Mouse (Mus musculus): ENCODE measurements around the gene C1qtnf4. TPM values are rescaled to one million over a fixed set of nuclear protein-coding genes. Genes with fewer than 3 reads are reported as not detected.
A peak's percentile ranks its signal among the peaks of the same experiment; 100 is the strongest.

Gene C1qtnf4
- polyA plus RNA-seq, 1 experiment from 2014 or later: 15.7 TPM

GRCm38 (mm10) chr2:90931829-90932228, 46.2 kb downstream of the C1qtnf4 start:
- no peaks in the 10 kb centered on the region for H3K4me1 ChIP-seq (ENCODE audit: control insufficient read depth, insufficient read depth, low read length)
- no peaks in the 10 kb centered on the region for H3K9me3 ChIP-seq (replicated peaks; ENCODE audit: control insufficient read depth, low read length)
- H3K36me3 ChIP-seq (ENCODE audit: control insufficient read depth, insufficient read depth, low read length): no peaks in the 10 kb centered on the region
- no peak overlapping the region for H3K27ac ChIP-seq (ENCODE audit: low read depth, low read length)
- WGBS (ENCODE audit: insufficient replicate concordance): 67% methylated on average over 8 of the region's 8 CpGs
- H3K27me3 ChIP-seq (ENCODE audit: control insufficient read depth, insufficient read depth, low read length): no peaks in the 10 kb centered on the region
- no peak overlapping the region for H3K9ac ChIP-seq (ENCODE audit: low read depth, low read length)
- H3K4me2 ChIP-seq: no peak overlapping the region
- no peak overlapping the region for H3K4me3 ChIP-seq (ENCODE audit: low read depth, low read length)
- no peak for ATAC-seq (replicated peaks; ENCODE audit: insufficient number of reproducible peaks, low FRiP score, low TSS enrichment)

- Histone ChIP-seq H3K4me3 (ENCODE audit: low read depth, low read length) (no peak overlapping the region), H3K4me2 (no peak overlapping the region), H3K36me3 (ENCODE audit: control insufficient read depth, insufficient read depth, low read length) (no peaks in the 10 kb centered on the region), H3K9ac (ENCODE audit: low read depth, low read length) (no peak overlapping the region), H3K27me3 (ENCODE audit: control insufficient read depth, insufficient read depth, low read length) (no peaks in the 10 kb centered on the region), H3K4me1 (ENCODE audit: control insufficient read depth, insufficient read depth, low read length) (no peaks in the 10 kb centered on the region), H3K9me3 (replicated peaks; ENCODE audit: control insufficient read depth, low read length) (no peaks in the 10 kb centered on the region), H3K27ac (ENCODE audit: low read depth, low read length) (no peak overlapping the region)
- WGBS (ENCODE audit: insufficient replicate concordance): 66% methylated on average over 2 of the region's 2 CpGs
- no peak for ATAC-seq (replicated peaks; ENCODE audit: insufficient number of reproducible peaks, low FRiP score, low TSS enrichment)
Observed at GRCm38 (mm10) chr2:90932273-90932672, 46.6 kb downstream of the C1qtnf4 start.

- Histone ChIP-seq H3K4me3 (ENCODE audit: low read depth, low read length) (no peak overlapping the region), H3K9ac (ENCODE audit: low read depth, low read length) (no peak overlapping the region), H3K36me3 (ENCODE audit: control insufficient read depth, insufficient read depth, low read length) (no peaks in the 10 kb centered on the region), H3K4me1 (ENCODE audit: control insufficient read depth, insufficient read depth, low read length) (peaks cover 13% of the 10 kb centered on the region), H3K9me3 (replicated peaks; ENCODE audit: control insufficient read depth, low read length) (no peaks in the 10 kb centered on the region), H3K4me2 (no peak overlapping the region), H3K27me3 (ENCODE audit: control insufficient read depth, insufficient read depth, low read length) (no peaks in the 10 kb centered on the region), H3K27ac (ENCODE audit: low read depth, low read length) (no peak overlapping the region)
- ATAC-seq (replicated peaks; ENCODE audit: insufficient number of reproducible peaks, low FRiP score, low TSS enrichment): no peak
- 67% methylated on average over 3 of the region's 3 CpGs for WGBS (ENCODE audit: insufficient replicate concordance)
Observed at GRCm38 (mm10) chr2:90938362-90938761, 52.7 kb downstream of the C1qtnf4 start.

- H3K27me3 ChIP-seq (ENCODE audit: control insufficient read depth, insufficient read depth, low read length): no peaks in the 10 kb centered on the region
- H3K4me1 ChIP-seq (ENCODE audit: control insufficient read depth, insufficient read depth, low read length): peaks cover 13% of the 10 kb centered on the region
- ATAC-seq (replicated peaks; ENCODE audit: insufficient number of reproducible peaks, low FRiP score, low TSS enrichment): no peak
- 47% methylated on average over 8 of the region's 8 CpGs for WGBS (ENCODE audit: insufficient replicate concordance)
- peak overlapping the region; percentile 82 for H3K4me2 ChIP-seq
- H3K9me3 ChIP-seq (replicated peaks; ENCODE audit: control insufficient read depth, low read length): no peaks in the 10 kb centered on the region
- H3K9ac ChIP-seq (ENCODE audit: low read depth, low read length): peak overlapping the region; percentile 94
- H3K27ac ChIP-seq (ENCODE audit: low read depth, low read length): peak overlapping the region; percentile 95; the same call in 1 of the 2 replicates
- peak overlapping the region; percentile 91 for H3K4me3 ChIP-seq (ENCODE audit: low read depth, low read length)
- H3K36me3 ChIP-seq (ENCODE audit: control insufficient read depth, insufficient read depth, low read length): no peaks in the 10 kb centered on the region
Observed at GRCm38 (mm10) chr2:90939750-90940149, 54.1 kb downstream of the C1qtnf4 start.

Other genes starting within 250 kb of the C1qtnf4 start
- 35.6 and 36.4 TPM in 2 replicates for gene Nup160, start 208.6 kb upstream of the C1qtnf4 start, polyA plus RNA-seq (2014; fragmentation: Nextera tagmentation; extraction: Ambion mirVana)
- 62.3 and 73.4 TPM in 2 replicates for gene Fnbp4, start 140.5 kb upstream of the C1qtnf4 start, polyA plus RNA-seq (2014; fragmentation: Nextera tagmentation; extraction: Ambion mirVana)
- gene Agbl2, start 103.1 kb upstream of the C1qtnf4 start, polyA plus RNA-seq (2014; fragmentation: Nextera tagmentation; extraction: Ambion mirVana): 1.1 and 1.2 TPM in 2 replicates
- 262 and 263 TPM in 2 replicates for gene Mtch2, start 38.7 kb upstream of the C1qtnf4 start, polyA plus RNA-seq (2014; fragmentation: Nextera tagmentation; extraction: Ambion mirVana)
- gene Kbtbd4, start 18.9 kb downstream of the C1qtnf4 start, polyA plus RNA-seq (2014; fragmentation: Nextera tagmentation; extraction: Ambion mirVana): 26.2 and 31.5 TPM in 2 replicates
- gene Ndufs3, start 19.0 kb downstream of the C1qtnf4 start, polyA plus RNA-seq (2014; fragmentation: Nextera tagmentation; extraction: Ambion mirVana): 331 and 358 TPM in 2 replicates
- gene Celf1, start 54.5 kb downstream of the C1qtnf4 start, polyA plus RNA-seq (2014; fragmentation: Nextera tagmentation; extraction: Ambion mirVana): 78.7 and 95.7 TPM in 2 replicates
- gene Rapsn, start 149.8 kb downstream of the C1qtnf4 start, polyA plus RNA-seq (2014; fragmentation: Nextera tagmentation; extraction: Ambion mirVana): 11.1 and 11.3 TPM in 2 replicates
- gene Psmc3, start 168.1 kb downstream of the C1qtnf4 start, polyA plus RNA-seq (2014; fragmentation: Nextera tagmentation; extraction: Ambion mirVana): 316 and 322 TPM in 2 replicates
- 34.0 and 36.3 TPM in 2 replicates for gene Slc39a13, start 184.6 kb downstream of the C1qtnf4 start, polyA plus RNA-seq (2014; fragmentation: Nextera tagmentation; extraction: Ambion mirVana)
- 1.7 and 1.9 TPM in 2 replicates for gene Spi1, start 196.5 kb downstream of the C1qtnf4 start, polyA plus RNA-seq (2014; fragmentation: Nextera tagmentation; extraction: Ambion mirVana)
- 470 and 665 TPM in 2 replicates for gene Mybpc3, start 232.3 kb downstream of the C1qtnf4 start, polyA plus RNA-seq (2014; fragmentation: Nextera tagmentation; extraction: Ambion mirVana)

Data from heart, embryonic 11.5 days (tissue).